ENCODE assay signal across 10 mouse cellular contexts in the genomic region with DNA sequence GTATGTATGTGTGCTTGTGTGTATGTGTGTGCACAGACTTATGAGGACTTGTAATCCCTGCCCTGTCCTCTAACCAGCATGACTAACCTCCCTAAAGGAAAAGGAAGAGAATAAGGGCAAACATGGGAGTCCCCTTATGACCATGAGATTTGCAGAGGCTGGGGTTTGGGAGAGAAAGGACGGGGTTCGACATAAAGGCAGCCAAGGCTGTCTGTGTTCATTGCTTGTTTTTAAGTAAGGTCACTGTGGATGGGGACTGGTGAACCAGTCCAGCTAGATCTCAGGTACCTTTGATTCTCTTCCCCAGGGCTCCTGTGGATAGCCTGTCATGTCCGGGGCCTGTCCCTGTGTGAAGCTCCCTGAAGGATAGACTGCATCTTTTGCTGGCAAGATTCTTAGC. TPM values are rescaled to one million over a fixed set of nuclear protein-coding genes. Genes with fewer than 3 reads are reported as not detected.
DNase-seq lines count a peak whose midpoint lies in the region; ATAC-seq and TF ChIP-seq lines count a peak whose summit lies in the region.
"Had no signal": no experiment of that assay in that cellular context is flagged by ENCODE, and none has a peak within 500 bp of the region (broad histone marks: within the 10 kb centered on the region; RNA-seq: fewer than 3 reads in every experiment).

No protein-coding gene starts in this region.

- intact Hi-C loops in heart, adult 2 months (cut with DNase I) = no loop called here

- H3K27me3 ChIP-seq in heart, adult 2 months (ENCODE audit: control insufficient read depth, insufficient read depth, low read length) = no peaks in the 10 kb centered on the region
- H3K27me3 ChIP-seq in heart, postnatal 0 days (ENCODE audit: control insufficient read depth, insufficient read depth, low read length) = no peaks in the 10 kb centered on the region
- no peaks in the 10 kb centered on the region for H3K27me3 ChIP-seq in midbrain, embryonic 14.5 days (ENCODE audit: control insufficient read depth, insufficient read depth, low read length)

- no peak overlapping the region for H3K4me2 ChIP-seq in heart, postnatal 0 days (ENCODE audit: low read depth, low read length)
- peak overlapping the region; percentile 32 for H3K4me2 ChIP-seq in midbrain, embryonic 14.5 days (ENCODE audit: low read length)
- H3K4me2 ChIP-seq: liver, embryonic 11.5 days had no signal

- no peaks in the 10 kb centered on the region for H3K9me3 ChIP-seq in heart, postnatal 0 days (replicated peaks; ENCODE audit: control insufficient read depth, low read length)
- H3K9me3 ChIP-seq in midbrain, embryonic 14.5 days (ENCODE audit: control insufficient read depth, low read length) = no peaks in the 10 kb centered on the region

- no peak for TF ChIP-seq EP300 in heart, adult 2 months (IDR thresholded peaks at IDR 0.05; ENCODE audit: insufficient read depth, low read depth, low read length)
- no peak for TF ChIP-seq EP300 in heart, postnatal 0 days (IDR thresholded peaks at IDR 0.05; ENCODE audit: low read depth)

- H3K9ac ChIP-seq in heart, adult 2 months (ENCODE audit: low read depth, low read length) = no peak overlapping the region
- H3K9ac ChIP-seq in heart, postnatal 0 days (replicated peaks; ENCODE audit: low read depth, low read length) = no peak overlapping the region
- peak overlapping the region; percentile 21 for H3K9ac ChIP-seq in midbrain, embryonic 14.5 days (replicated peaks; ENCODE audit: low read length)

- ATAC-seq in heart, postnatal 0 days (ENCODE audit: insufficient read depth, low read depth) = no peak
- no peak for ATAC-seq in midbrain, embryonic 14.5 days (ENCODE audit: low FRiP score, low TSS enrichment)

- TF ChIP-seq POLR2A in heart, adult 2 months (IDR thresholded peaks at IDR 0.05; ENCODE audit: insufficient read depth, low read depth, low read length) = no peak
- TF ChIP-seq POLR2A in cortical plate, adult 2 months (IDR thresholded peaks at IDR 0.05; ENCODE audit: extremely low read depth, insufficient read depth, low read length) = no peak

- DNase-seq in heart, adult 2 months = no peak
- DNase-seq in heart, postnatal 4 days = no peak
- no peak for DNase-seq in heart, postnatal 0 days (ENCODE audit: low spot score)
- DNase-seq in midbrain, embryonic 14.5 days = no peak
- no peak for DNase-seq in spleen, postnatal 4 days (ENCODE audit: low spot score in 2 of 2)
- DNase-seq in ovary, postnatal 36 days (ENCODE audit: low spot score) = no peak
- DNase-seq in layer of hippocampus, adult 8-10 months (ENCODE audit: low spot score in 2 of 2) = no peak
- DNase-seq: kidney, adult 9 months had no signal

- H3K36me3 ChIP-seq in heart, adult 2 months (ENCODE audit: control insufficient read depth, insufficient read depth, low read length) = peaks cover 5% of the 10 kb centered on the region; the same call in 1 of the 2 replicates
- no peaks in the 10 kb centered on the region for H3K36me3 ChIP-seq in heart, postnatal 0 days (replicated peaks; ENCODE audit: control insufficient read depth, insufficient read depth, low read length)
- no peaks in the 10 kb centered on the region for H3K36me3 ChIP-seq in midbrain, embryonic 14.5 days (ENCODE audit: control insufficient read depth, insufficient read depth, low read length)

- 71% methylated on average over 3 of the region's 3 CpGs for WGBS in heart, adult 2 months
- WGBS in heart, postnatal 0 days = 54% methylated on average over 3 of the region's 3 CpGs
- WGBS in midbrain, embryonic 14.5 days = 5% methylated on average over 3 of the region's 3 CpGs

- no peak for TF ChIP-seq CTCF in heart, adult 2 months (IDR thresholded peaks at IDR 0.05)
- TF ChIP-seq CTCF in cortical plate, adult 2 months (IDR thresholded peaks at IDR 0.05; ENCODE audit: extremely low read depth, insufficient read depth, low read length) = no peak
- TF ChIP-seq CTCF in heart, postnatal 0 days (IDR thresholded peaks at IDR 0.05; ENCODE audit: low read depth) = no peak

- no peak overlapping the region for H3K4me3 ChIP-seq in heart, adult 2 months
- H3K4me3 ChIP-seq in cortical plate, adult 2 months (ENCODE audit: insufficient read depth, low read length) = no peak overlapping the region
- H3K4me3 ChIP-seq in heart, postnatal 0 days (ENCODE audit: low read depth, low read length) = no peak overlapping the region
- H3K4me3 ChIP-seq in midbrain, embryonic 14.5 days (replicated peaks; ENCODE audit: low read depth, low read length) = no peak overlapping the region

- peaks cover 35% of the 10 kb centered on the region for H3K4me1 ChIP-seq in heart, adult 2 months (ENCODE audit: control insufficient read depth, insufficient read depth, low read length)
- peaks cover 22% of the 10 kb centered on the region for H3K4me1 ChIP-seq in cortical plate, adult 2 months (ENCODE audit: control insufficient read depth, insufficient read depth, low read length)
- peaks cover 48% of the 10 kb centered on the region for H3K4me1 ChIP-seq in heart, postnatal 0 days (ENCODE audit: control insufficient read depth, insufficient read depth)
- peaks cover 48% of the 10 kb centered on the region for H3K4me1 ChIP-seq in midbrain, embryonic 14.5 days (ENCODE audit: control insufficient read depth, insufficient read depth, low read length)

- peak overlapping the region; percentile 12 for H3K27ac ChIP-seq in heart, adult 2 months
- H3K27ac ChIP-seq in cortical plate, adult 2 months (ENCODE audit: insufficient read depth, low read length) = peak overlapping the region; percentile 55
- H3K27ac ChIP-seq in heart, postnatal 0 days (ENCODE audit: low read depth) = peak overlapping the region; percentile 79
- H3K27ac ChIP-seq in midbrain, embryonic 14.5 days (replicated peaks; ENCODE audit: low read depth, low read length) = peak overlapping the region; percentile 96

- no peaks in the 10 kb centered on the region for H3K79me2 ChIP-seq in heart, adult 2 months (replicated peaks; ENCODE audit: control insufficient read depth, insufficient read depth, low read length)

RNA-seq across cellular contexts. Expression of gene Irf2bp2, which starts 55.6 kb away (rescaled TPM):
- total RNA-seq in heart, adult 2 months (2021) = 100 to 1,000 TPM in 1 of 2 experiments, 10 to 100 TPM in 1; 56.3 to 132 TPM
- polyA plus RNA-seq in heart, adult 2 months (2012; rRNA removed) = 33.8 and 37.3 TPM in 2 replicates
- total RNA-seq in heart, postnatal 4 days (2021) = 10 to 100 TPM; 98.2 to 100.0 TPM
- polyA plus RNA-seq in cortical plate, adult 2 months (2012; rRNA removed) = 32.9 and 33.2 TPM in 2 replicates
- total RNA-seq in heart, postnatal 0 days (2014; rRNA removed; ENCODE audit: low replicate concordance) = 132 and 175 TPM in 2 replicates
- polyA plus RNA-seq in heart, postnatal 0 days (2015; fragmentation: Nextera tagmentation; extraction: Ambion mirVana) = 9.6 and 9.8 TPM in 2 replicates
- 7.8 and 9.8 TPM in 2 replicates for polyA plus RNA-seq in midbrain, embryonic 14.5 days (2014; fragmentation: Nextera tagmentation; extraction: Ambion mirVana)
- total RNA-seq in layer of hippocampus, adult 8-10 months (2022) = 10 to 100 TPM; 53.5 to 58.0 (median 56.2) TPM

Comparison
In these comparisons a context has a peak if more than half of its experiments do, and no peak if none do; other contexts are left out.
1. H3K27ac ChIP-seq: peak in every context shown above with its lines; median percentile 96 in midbrain, embryonic 14.5 days; 79 in heart, postnatal 0 days; 55 in cortical plate, adult 2 months; 12 in heart, adult 2 months.